Mouse (Mus musculus): Measurements from ENCODE around the gene Hoxa1. TPM values are rescaled to one million over a fixed set of nuclear protein-coding genes. Genes with fewer than 3 reads are reported as not detected.

The Hoxa1 gene
- polyA plus RNA-seq, 1 experiment from 2014 or later = 1.4 TPM

- Histone ChIP-seq H3K27ac (peak overlapping the region; percentile 82), H3K4me3 (peak overlapping the region; percentile 81), H3K9me3 (no peaks in the 10 kb centered on the region), H3K27me3 (ENCODE audit: insufficient read depth, poor library complexity, severe bottlenecking) (peaks cover 100% of the 10 kb centered on the region), H3K36me3 (no peaks in the 10 kb centered on the region), H3K4me1 (replicated peaks) (peaks cover 40% of the 10 kb centered on the region)
- DNase-seq (ENCODE audit: low spot score) = peak; percentile 62
- WGBS = under 1% methylated on average over 41 of the region's 41 CpGs
Measured at GRCm38 (mm10) chr6:52174968-52175751, 17.0 kb upstream of the Hoxa1 start.

GRCm38 (mm10) chr6:52173648-52174047, 15.5 kb upstream of the Hoxa1 start:
- Histone ChIP-seq H3K4me3 (peak overlapping the region; percentile 81), H3K36me3 (no peaks in the 10 kb centered on the region), H3K4me1 (replicated peaks) (peaks cover 44% of the 10 kb centered on the region), H3K9me3 (no peaks in the 10 kb centered on the region), H3K27ac (0 out of 2 replicates have a peak overlapping the region, but pooled peaks have one; percentile 95), H3K27me3 (ENCODE audit: insufficient read depth, poor library complexity, severe bottlenecking) (peaks cover 100% of the 10 kb centered on the region)
- no peak for DNase-seq (ENCODE audit: low spot score)
- WGBS = 4% methylated on average over 4 of the region's 4 CpGs

DNA sequence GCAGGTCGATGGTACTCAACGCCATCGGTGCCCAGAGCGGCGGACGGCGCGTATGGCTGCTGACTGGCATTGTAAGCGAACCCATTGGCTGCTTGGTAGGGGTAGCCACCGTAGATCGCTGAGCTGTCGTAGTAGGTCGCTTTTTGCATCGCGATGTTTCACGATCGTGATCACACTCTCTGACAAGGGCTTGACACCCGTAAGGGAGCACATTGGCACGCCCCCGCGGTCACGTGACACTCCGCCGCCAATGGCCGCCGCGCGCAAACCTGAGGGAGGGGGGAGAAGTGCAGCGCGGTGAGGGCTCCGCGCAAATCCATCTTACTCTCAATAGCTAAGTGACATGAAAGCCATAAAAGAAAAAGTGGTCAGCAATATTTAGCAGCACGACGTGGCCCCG, 14.4 kb upstream of the Hoxa1 start:
- H3K27me3 ChIP-seq (ENCODE audit: insufficient read depth, poor library complexity, severe bottlenecking) = peaks cover 100% of the 10 kb centered on the region
- no peaks in the 10 kb centered on the region for H3K9me3 ChIP-seq
- H3K4me3 ChIP-seq = peak overlapping the region; percentile 81
- DNase-seq (ENCODE audit: low spot score) = peak; percentile 94
- WGBS = under 1% methylated on average over 35 of the region's 35 CpGs
- H3K4me1 ChIP-seq (replicated peaks) = peaks cover 44% of the 10 kb centered on the region
- peak overlapping the region; percentile 95 for H3K27ac ChIP-seq
- H3K36me3 ChIP-seq = no peaks in the 10 kb centered on the region

- DNase-seq (ENCODE audit: low spot score) = no peak
- H3K4me3 ChIP-seq = peak overlapping the region; percentile 81
- H3K27ac ChIP-seq = peak overlapping the region; percentile 95
- no peaks in the 10 kb centered on the region for H3K9me3 ChIP-seq
- no peaks in the 10 kb centered on the region for H3K36me3 ChIP-seq
- H3K27me3 ChIP-seq (ENCODE audit: insufficient read depth, poor library complexity, severe bottlenecking) = peaks cover 100% of the 10 kb centered on the region
- WGBS = 5% methylated on average over 7 of the region's 7 CpGs
- peaks cover 44% of the 10 kb centered on the region for H3K4me1 ChIP-seq (replicated peaks)
Measured at GRCm38 (mm10) chr6:52171938-52172337, 13.8 kb upstream of the Hoxa1 start.

DNA sequence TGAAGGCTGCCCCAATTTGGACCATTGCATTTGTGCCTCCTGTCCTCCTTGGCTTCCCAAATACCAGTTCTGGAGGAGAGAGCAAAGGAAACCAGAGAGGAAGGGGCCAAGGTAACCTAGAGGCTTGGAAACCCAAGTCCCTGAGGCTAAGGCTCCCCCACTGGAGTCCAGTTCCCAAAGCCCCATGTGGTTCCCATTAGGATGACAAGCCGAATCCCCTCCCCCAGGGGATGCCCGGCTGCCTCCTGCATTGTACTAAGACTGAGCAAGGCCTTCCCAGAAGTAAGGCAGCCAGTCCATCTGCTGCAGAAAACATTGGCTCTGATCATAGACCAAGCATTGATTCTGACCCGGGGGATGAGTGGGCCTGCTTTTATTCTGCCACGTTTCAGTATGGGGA, 13.2 kb upstream of the Hoxa1 start:
- Histone ChIP-seq H3K9me3 (no peaks in the 10 kb centered on the region), H3K4me1 (replicated peaks) (peaks cover 44% of the 10 kb centered on the region), H3K4me3 (peak overlapping the region; percentile 81), H3K36me3 (no peaks in the 10 kb centered on the region), H3K27ac (peak overlapping the region; percentile 95), H3K27me3 (ENCODE audit: insufficient read depth, poor library complexity, severe bottlenecking) (peaks cover 100% of the 10 kb centered on the region)
- peak; percentile 66 for DNase-seq (ENCODE audit: low spot score)
- WGBS = 4% methylated on average over 4 of the region's 4 CpGs

GRCm38 (mm10) chr6:52170898-52171223, 12.7 kb upstream of the Hoxa1 start:
- Histone ChIP-seq H3K27ac (peak overlapping the region; percentile 95), H3K36me3 (no peaks in the 10 kb centered on the region), H3K4me3 (peak overlapping the region; percentile 81), H3K9me3 (no peaks in the 10 kb centered on the region), H3K4me1 (replicated peaks) (peaks cover 42% of the 10 kb centered on the region), H3K27me3 (ENCODE audit: insufficient read depth, poor library complexity, severe bottlenecking) (peaks cover 100% of the 10 kb centered on the region)
- DNase-seq (ENCODE audit: low spot score) = no peak
- WGBS = 7% methylated on average over 5 of the region's 5 CpGs

- WGBS = 1% methylated on average over 40 of the region's 40 CpGs
- no peaks in the 10 kb centered on the region for H3K36me3 ChIP-seq
- DNase-seq (ENCODE audit: low spot score) = peak; percentile 68
- H3K4me3 ChIP-seq = peak overlapping the region; percentile 81
- H3K4me1 ChIP-seq (replicated peaks) = peaks cover 37% of the 10 kb centered on the region
- peaks cover 100% of the 10 kb centered on the region for H3K27me3 ChIP-seq (ENCODE audit: insufficient read depth, poor library complexity, severe bottlenecking)
- H3K9me3 ChIP-seq = no peaks in the 10 kb centered on the region
- peak overlapping the region; percentile 95 for H3K27ac ChIP-seq
Measured at GRCm38 (mm10) chr6:52170166-52170897, 12.2 kb upstream of the Hoxa1 start.

GRCm38 (mm10) chr6:52169499-52170165, 11.5 kb upstream of the Hoxa1 start:
- Histone ChIP-seq H3K36me3 (no peaks in the 10 kb centered on the region), H3K27me3 (ENCODE audit: insufficient read depth, poor library complexity, severe bottlenecking) (peaks cover 100% of the 10 kb centered on the region), H3K27ac (peak overlapping the region; percentile 95), H3K9me3 (no peaks in the 10 kb centered on the region), H3K4me3 (peak overlapping the region; percentile 81), H3K4me1 (replicated peaks) (peaks cover 34% of the 10 kb centered on the region)
- WGBS = 4% methylated on average over 16 of the region's 16 CpGs
- peak; percentile 58 for DNase-seq (ENCODE audit: low spot score)

- Histone ChIP-seq H3K27me3 (ENCODE audit: insufficient read depth, poor library complexity, severe bottlenecking) (peaks cover 100% of the 10 kb centered on the region), H3K4me3 (peak overlapping the region; percentile 81), H3K36me3 (no peaks in the 10 kb centered on the region), H3K27ac (peak overlapping the region; percentile 95), H3K4me1 (replicated peaks) (peaks cover 38% of the 10 kb centered on the region), H3K9me3 (no peaks in the 10 kb centered on the region)
- under 1% methylated on average over 42 of the region's 42 CpGs for WGBS
- peak; percentile 67 for DNase-seq (ENCODE audit: low spot score)
Measured at GRCm38 (mm10) chr6:52168191-52169055, 10.3 kb upstream of the Hoxa1 start.

DNA sequence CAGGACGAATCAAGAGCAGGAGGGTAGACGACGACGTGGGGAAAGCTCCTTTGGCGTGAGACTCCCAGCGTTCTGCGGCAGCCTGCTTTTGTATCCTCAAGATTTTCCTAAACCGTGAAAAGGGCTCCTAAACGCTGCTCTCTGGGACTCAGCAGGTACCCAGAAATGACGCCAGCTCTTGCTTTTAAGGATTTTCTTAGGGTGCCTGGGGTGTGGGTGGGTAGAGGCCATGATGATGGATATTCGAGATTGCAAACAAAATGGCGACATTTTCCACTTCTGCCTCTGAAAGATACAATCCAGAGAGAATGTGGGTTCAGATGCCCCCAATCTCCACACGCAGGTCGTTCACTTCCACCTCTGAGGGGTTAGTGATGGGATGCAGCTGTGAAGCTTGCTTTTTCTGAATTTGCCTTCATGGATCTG, 9.6 kb upstream of the Hoxa1 start:
- H3K4me1 ChIP-seq (replicated peaks) = peaks cover 33% of the 10 kb centered on the region
- peak overlapping the region; percentile 95 for H3K27ac ChIP-seq
- under 1% methylated on average over 14 of the region's 14 CpGs for WGBS
- peak overlapping the region; percentile 81 for H3K4me3 ChIP-seq
- no peaks in the 10 kb centered on the region for H3K9me3 ChIP-seq
- no peaks in the 10 kb centered on the region; the same call in 1 of the 2 replicates for H3K36me3 ChIP-seq
- peak; percentile 59 for DNase-seq (ENCODE audit: low spot score)
- H3K27me3 ChIP-seq (ENCODE audit: insufficient read depth, poor library complexity, severe bottlenecking) = peaks cover 100% of the 10 kb centered on the region

DNA sequence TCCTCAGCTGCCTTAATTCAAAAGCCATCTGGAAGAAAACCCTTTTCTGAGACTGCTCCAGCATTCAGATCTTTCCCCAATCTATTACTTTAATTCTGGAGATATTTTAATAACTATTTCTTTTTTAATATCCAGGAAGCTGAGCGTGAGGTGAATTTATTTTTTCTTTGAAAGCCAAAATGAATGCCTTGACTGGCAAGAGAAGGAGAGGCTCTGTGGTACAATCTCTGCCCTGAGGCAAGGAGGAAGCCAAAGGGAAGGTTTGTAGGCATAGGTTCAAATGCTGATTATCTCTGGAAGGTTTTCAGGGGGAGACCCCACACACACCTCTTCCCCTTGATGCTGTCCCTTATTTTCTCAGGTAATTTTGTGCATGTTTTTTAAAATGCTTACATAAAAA, 9.1 kb upstream of the Hoxa1 start:
- no peaks in the 10 kb centered on the region; the same call in 1 of the 2 replicates for H3K36me3 ChIP-seq
- no peaks in the 10 kb centered on the region for H3K9me3 ChIP-seq
- H3K4me3 ChIP-seq = peak overlapping the region; percentile 81
- DNase-seq (ENCODE audit: low spot score) = no peak
- H3K4me1 ChIP-seq (replicated peaks) = peaks cover 28% of the 10 kb centered on the region
- peaks cover 100% of the 10 kb centered on the region for H3K27me3 ChIP-seq (ENCODE audit: insufficient read depth, poor library complexity, severe bottlenecking)
- H3K27ac ChIP-seq = peak overlapping the region; percentile 95
- WGBS = 9% methylated on average over 1 of the region's 1 CpGs
